Mouse (Mus musculus): ENCODE measurements at regions not wholly inside any gene's neighbourhood (a gene's known extent, or its start where the extent isn't known, plus 50 kb on each side); places are given as distances from the start of the nearest gene placed in this dataset.
A peak's percentile ranks its signal among the peaks of the same experiment; 100 is the strongest.

- intact Hi-C loops (cut with DNase I), result no loop called here
- peak in 1 of 2 experiments; percentile 49 for DNase-seq (ENCODE audit: extremely low spot score in 1 of 2, low spot score in 2 of 2)
Observed at GRCm38 (mm10) chr9:42196552-42196951, 67.5 kb downstream of the Sc5d start.

GRCm38 (mm10) chr9:42196110-42196509 is 67.9 kb downstream of the Sc5d start:
- intact Hi-C loops (cut with DNase I), result no loop called here

GRCm38 (mm10) chr9:42195651-42196050 is 68.4 kb downstream of the Sc5d start:
- intact Hi-C loops (cut with DNase I), result no loop called here
- DNase-seq (ENCODE audit: extremely low spot score in 1 of 2, low spot score in 2 of 2), result no peak

More at GRCm38 (mm10) chr9:42196110-42196509, 67.9 kb downstream of the Sc5d start:
- no peak for DNase-seq (ENCODE audit: extremely low spot score in 1 of 2, low spot score in 2 of 2)

- DNase-seq (ENCODE audit: extremely low spot score in 1 of 2, low spot score in 2 of 2), result no peak
- intact Hi-C loops (cut with DNase I), result no loop called here
Observed at GRCm38 (mm10) chr9:42194939-42195338, 69.1 kb downstream of the Sc5d start.

DNA sequence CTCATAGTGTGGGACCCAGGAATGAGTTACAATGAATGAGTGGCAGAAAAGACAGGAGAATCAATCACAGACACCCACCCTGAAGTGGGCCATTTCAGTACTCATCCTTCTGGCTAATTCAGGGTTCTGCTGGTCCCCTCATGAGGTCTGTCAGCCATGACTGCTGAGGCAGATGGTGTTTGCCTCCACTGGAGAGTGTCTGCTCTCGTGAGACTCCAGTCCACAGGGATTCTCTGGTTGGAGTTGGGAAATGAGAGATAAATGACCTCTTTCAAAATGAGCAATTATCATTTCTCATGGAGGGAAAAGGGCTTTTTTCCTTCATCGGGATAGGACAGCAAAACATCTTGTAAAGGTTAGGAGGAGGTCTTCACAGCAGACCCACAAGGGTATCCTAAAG is 69.9 kb downstream of the Sc5d start:
- DNase-seq (ENCODE audit: extremely low spot score in 1 of 2, low spot score in 2 of 2), result no peak

GRCm38 (mm10) chr9:42192967-42193733 is 69.1 kb upstream of the Sorl1 start:
- intact Hi-C loops (cut with DNase I), result no loop called here

More for the DNA sequence above, 69.9 kb downstream of the Sc5d start:
- intact Hi-C loops (cut with DNase I), result no loop called here

GRCm38 (mm10) chr9:42187371-42188228 is 63.5 kb upstream of the Sorl1 start:
- DNase-seq (ENCODE audit: extremely low spot score in 1 of 2, low spot score in 2 of 2), result peak; percentile 68 to 83
- intact Hi-C loops (cut with DNase I), result no loop called here

More at GRCm38 (mm10) chr9:42192967-42193733, 69.1 kb upstream of the Sorl1 start:
- no peak for DNase-seq (ENCODE audit: extremely low spot score in 1 of 2, low spot score in 2 of 2)

- DNase-seq (ENCODE audit: extremely low spot score in 1 of 2, low spot score in 2 of 2), result no peak
- intact Hi-C loops (cut with DNase I), result no loop called here
Observed at GRCm38 (mm10) chr9:42184104-42184635, 60.1 kb upstream of the Sorl1 start.

- DNase-seq (ENCODE audit: extremely low spot score in 1 of 2, low spot score in 2 of 2), result peak; percentile 47 to 74
- intact Hi-C loops (cut with DNase I), result no loop called here
Observed at GRCm38 (mm10) chr9:42183448-42183847, 59.4 kb upstream of the Sorl1 start.

- DNase-seq (ENCODE audit: extremely low spot score in 1 of 2, low spot score in 2 of 2), result no peak
- intact Hi-C loops (cut with DNase I), result no loop called here
Observed at GRCm38 (mm10) chr9:42182400-42182799, 58.3 kb upstream of the Sorl1 start.

DNA sequence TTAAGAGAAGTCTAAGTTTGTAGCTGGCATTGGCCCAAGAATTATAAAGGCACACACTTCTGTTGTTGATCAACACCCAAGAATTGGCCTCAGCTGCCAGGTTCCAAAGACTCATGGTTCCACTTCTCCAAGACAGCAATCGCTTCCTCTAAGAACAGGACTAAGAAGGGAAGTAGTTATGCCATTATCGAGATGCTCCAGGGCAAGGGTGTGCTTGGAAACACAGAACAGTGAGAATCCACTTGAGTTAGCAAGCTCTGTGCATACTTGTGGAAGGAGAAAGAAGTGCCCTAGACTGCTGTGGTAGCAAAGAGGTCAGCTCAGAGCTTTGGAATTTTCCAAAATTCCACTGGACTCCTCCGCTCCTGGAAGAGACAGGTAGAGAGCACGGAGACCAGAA is 56.1 kb upstream of the Sorl1 start:
- intact Hi-C loops (cut with DNase I), result no loop called here

DNA sequence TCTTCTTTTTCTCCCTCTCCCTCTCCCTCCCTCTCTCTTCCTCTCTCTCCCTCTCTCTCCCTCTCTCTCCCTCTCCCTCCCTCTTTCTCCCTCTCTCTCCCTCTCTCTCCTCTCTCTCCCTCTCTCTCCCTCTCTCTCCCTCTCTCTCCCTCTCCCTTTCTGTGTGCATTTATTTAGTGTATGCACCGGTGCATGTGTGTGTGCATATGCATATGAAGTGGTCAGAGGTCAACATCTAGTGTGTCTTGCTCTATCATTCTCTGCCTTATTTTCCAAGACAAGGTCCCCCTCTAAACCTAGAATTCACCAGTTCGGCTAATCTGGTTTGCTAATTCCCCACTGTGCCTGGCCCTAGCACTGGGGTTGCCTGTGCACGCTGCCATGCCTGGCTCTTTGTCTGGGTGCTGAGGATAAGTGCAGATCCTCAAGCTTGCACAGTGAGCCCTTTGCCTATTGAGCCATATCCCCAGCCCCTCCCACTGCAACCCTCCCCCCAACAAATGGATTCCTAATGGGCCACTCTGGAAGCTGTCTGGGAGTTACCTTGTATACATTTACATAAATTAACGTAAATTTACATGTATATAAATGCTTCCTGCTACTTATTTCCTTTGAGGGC is 54.8 kb upstream of the Sorl1 start:
- intact Hi-C loops (cut with DNase I), result no loop called here

More for the DNA sequence above, 56.1 kb upstream of the Sorl1 start:
- peak in 1 of 2 experiments; percentile 27 for DNase-seq (ENCODE audit: extremely low spot score in 1 of 2, low spot score in 2 of 2)

GRCm38 (mm10) chr9:42174349-42174955 is 50.4 kb upstream of the Sorl1 start:
- no peak for DNase-seq (ENCODE audit: extremely low spot score in 1 of 2, low spot score in 2 of 2)
- intact Hi-C loops (cut with DNase I), result no loop called here

More for the DNA sequence above, 54.8 kb upstream of the Sorl1 start:
- no peak for DNase-seq (ENCODE audit: extremely low spot score in 1 of 2, low spot score in 2 of 2)

Data from left cerebral cortex, postnatal 10 days (tissue).